Mouse (Mus musculus): ENCODE measurements around the gene Chst3. TPM values are rescaled to one million over a fixed set of nuclear protein-coding genes. Genes with fewer than 3 reads are reported as not detected.

Chst3 gene
- total and polyA plus RNA-seq, 3 experiments, result 4.4 to 12.2 (median 7.5) TPM

- Histone ChIP-seq H3K79me2 (replicated peaks; ENCODE audit: control insufficient read depth, extremely low read depth, insufficient read depth, poor library complexity, severe bottlenecking) (no peaks in the 10 kb centered on the region), H3K4me2 (ENCODE audit: insufficient read depth, low read depth, poor library complexity, severe bottlenecking) (no peak overlapping the region), H3K9me3 (replicated peaks; ENCODE audit: low read length) (peaks cover 16% of the 10 kb centered on the region), H3K36me3 (replicated peaks in 1 of 2; ENCODE audit: control insufficient read depth in 1 of 2, insufficient read depth in 1 of 2, low read length in 1 of 2) (peaks cover 24 to 56% of the 10 kb centered on the region in 2 experiments), H3K4me1 (ENCODE audit: control insufficient read depth in 1 of 2, insufficient read depth in 2 of 2) (peaks cover 15 to 58% of the 10 kb centered on the region in 2 experiments), H3K4me3 (replicated peaks in 1 of 3; ENCODE audit: low read depth in 2 of 3, low read length in 2 of 3, poor library complexity in 1 of 3) (no peak overlapping the region), H3K27me3 (replicated peaks) (no peaks in the 10 kb centered on the region), H3K27ac (ENCODE audit: insufficient read depth, low read depth) (no peak overlapping the region), H3K9ac (ENCODE audit: insufficient read depth, low read depth) (no peak overlapping the region)
- DNase-seq (ENCODE audit: extremely low read depth), result peak; percentile 51
- dilution Hi-C loops (cut with MboI; ENCODE audit: extremely low pct_ligation_motif_present, extremely low pct_unique_long_range_greater_than_20kb, low sequenced_read_pairs) (no loop called here), in situ Hi-C loops (cut with MboI; ENCODE audit: low pct_ligation_motif_present, low pct_unique_long_range_greater_than_20kb, low sequenced_read_pairs) (no loop called here)
- TF ChIP-seq ZNF384 (IDR thresholded peaks at IDR 0.05; ENCODE audit: low read depth, low read length), result peak; percentile 94
- no peak for TF ChIP-seq POLR2AphosphoS2 (IDR thresholded peaks at IDR 0.05; ENCODE audit: low read depth, low read length)
- no peak for TF ChIP-seq USF1 (IDR thresholded peaks at IDR 0.05; ENCODE audit: low read depth, low read length)
- TF ChIP-seq ETS1 (conservative IDR thresholded peaks at IDR 0.05; ENCODE audit: low read depth, low read length), result 0 out of 2 replicates have a peak, but pooled peaks have one; percentile 13
- TF ChIP-seq SIN3A (IDR thresholded peaks at IDR 0.05; ENCODE audit: low read length), result no peak
These were observed 29.4 kb downstream of the Chst3 start for GRCm38 (mm10) chr10:60189534-60190186.

- Histone ChIP-seq H3K27ac (ENCODE audit: insufficient read depth, low read depth) (no peak overlapping the region), H3K4me1 (ENCODE audit: control insufficient read depth in 1 of 2, insufficient read depth in 2 of 2) (peaks cover 7 to 32% of the 10 kb centered on the region in 2 experiments), H3K79me2 (replicated peaks; ENCODE audit: control insufficient read depth, extremely low read depth, insufficient read depth, poor library complexity, severe bottlenecking) (no peaks in the 10 kb centered on the region), H3K27me3 (replicated peaks) (no peaks in the 10 kb centered on the region), H3K4me2 (ENCODE audit: insufficient read depth, low read depth, poor library complexity, severe bottlenecking) (no peak overlapping the region), H3K9ac (ENCODE audit: insufficient read depth, low read depth) (no peak overlapping the region), H3K4me3 (replicated peaks in 1 of 3; ENCODE audit: low read depth in 2 of 3, low read length in 2 of 3, poor library complexity in 1 of 3) (no peak overlapping the region), H3K36me3 (replicated peaks in 1 of 2; ENCODE audit: control insufficient read depth in 1 of 2, insufficient read depth in 1 of 2, low read length in 1 of 2) (peaks cover 24 to 86% of the 10 kb centered on the region in 2 experiments), H3K9me3 (replicated peaks; ENCODE audit: low read length) (peaks cover 25% of the 10 kb centered on the region)
- no peak for TF ChIP-seq MAX (IDR thresholded peaks at IDR 0.05; ENCODE audit: low read length)
- TF ChIP-seq JUND (conservative IDR thresholded peaks at IDR 0.05; ENCODE audit: low read depth, low read length), result no peak
- TF ChIP-seq E2F4 (IDR thresholded peaks at IDR 0.05; ENCODE audit: insufficient replicate concordance, low read depth, low read length), result no peak
- no peak for TF ChIP-seq ZNF384 (IDR thresholded peaks at IDR 0.05; ENCODE audit: low read depth, low read length)
- TF ChIP-seq GABPA (IDR thresholded peaks at IDR 0.05; ENCODE audit: insufficient replicate concordance, low read depth, low read length), result no peak
- TF ChIP-seq ETS1 (conservative IDR thresholded peaks at IDR 0.05; ENCODE audit: low read depth, low read length), result no peak
- TF ChIP-seq POLR2AphosphoS2 (IDR thresholded peaks at IDR 0.05; ENCODE audit: low read depth, low read length), result no peak
- TF ChIP-seq CHD1 (IDR thresholded peaks at IDR 0.05; ENCODE audit: low read depth, low read length), result no peak
- TF ChIP-seq HCFC1 (IDR thresholded peaks at IDR 0.05; ENCODE audit: low read depth, low read length), result no peak
- dilution Hi-C loops (cut with MboI; ENCODE audit: extremely low pct_ligation_motif_present, extremely low pct_unique_long_range_greater_than_20kb, low sequenced_read_pairs) (no loop called here), in situ Hi-C loops (cut with MboI; ENCODE audit: low pct_ligation_motif_present, low pct_unique_long_range_greater_than_20kb, low sequenced_read_pairs) (no loop called here)
- DNase-seq (ENCODE audit: extremely low read depth), result no peak
These were observed 32.7 kb downstream of the Chst3 start for GRCm38 (mm10) chr10:60186191-60186945.
